Mouse (Mus musculus) inflammation-experienced regulatory T-cells (primary cell): ENCODE data around the gene Olfr1348. TPM values are rescaled to one million over a fixed set of nuclear protein-coding genes. Genes with fewer than 3 reads are reported as not detected.

Experiments used
- polyA plus RNA-seq, 2 experiments: library from polyadenylated mRNA; unstranded; fragments of 100-300 nt; shearing (Covaris generic); gene quantifications; one replicate each; pipeline ENCODE4 v1.2.1; 2017

The Olfr1348 gene
- under 1 TPM in 1 of 2 experiments, not detected in 1; 0.12 TPM for polyA plus RNA-seq

DNA sequence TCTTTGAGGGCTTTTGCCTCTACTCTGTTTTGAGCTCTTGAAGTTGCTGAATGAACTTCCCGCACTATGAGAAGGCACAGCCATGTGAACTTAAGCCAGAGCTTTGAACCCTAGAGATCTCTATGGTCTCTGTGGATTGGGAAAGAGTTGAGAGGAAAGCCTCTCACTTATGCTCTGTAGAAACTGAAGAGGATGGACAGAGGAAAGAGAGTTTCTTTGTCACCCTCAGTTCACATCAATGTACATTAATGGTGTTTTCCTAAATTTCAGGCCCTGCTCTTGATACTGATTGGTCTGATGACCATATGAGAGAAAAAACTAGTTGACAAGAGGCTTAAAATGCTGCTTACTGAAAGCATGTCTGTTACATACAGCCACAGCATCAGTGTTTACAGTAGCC lies at the start of gene Olfr1348:
Gene Olfr1348 (minus strand): TSS at position 101 of the 400 bp plus-strand sequence.

GRCm38 (mm10) chr7:6522850-6523249 lies 14.3 kb upstream of the Olfr1348 start, which contains the start of gene Olfr1349:
Gene Olfr1349, minus strand, starts transcription at chr7:6522950.

DNA sequence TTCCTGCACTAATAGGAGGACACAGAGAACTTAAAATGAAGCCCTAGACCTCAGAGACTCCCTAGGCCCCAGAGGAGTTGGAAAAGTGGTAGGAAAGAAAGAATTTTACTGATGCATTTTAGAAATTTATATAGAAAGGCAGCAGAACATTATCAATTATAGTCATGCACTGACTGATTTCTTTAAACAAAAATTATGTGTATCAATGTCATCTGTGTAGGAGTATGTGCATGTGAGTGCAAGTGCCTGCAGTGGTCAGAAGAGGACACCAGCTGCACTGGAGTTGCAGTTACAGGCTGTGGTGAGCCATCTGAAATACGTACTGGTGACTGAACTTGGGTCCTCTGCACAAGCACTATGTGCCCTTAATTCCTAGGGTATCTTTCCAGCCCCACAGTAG lies 8.9 kb downstream of the Olfr1348 start, which contains the start of gene Olfr1347:
Gene Olfr1347 (minus strand): TSS at position 101 of the 400 bp plus-strand sequence.

GRCm38 (mm10) chr7:6486841-6487240 lies 21.7 kb downstream of the Olfr1348 start, which contains the start of gene Olfr5:
Gene Olfr5, minus strand, starts transcription at chr7:6486941.

GRCm38 (mm10) chr7:6466951-6467350 lies 41.6 kb downstream of the Olfr1348 start, which contains the start of gene Olfr1346:
Gene Olfr1346, plus strand, starts transcription at chr7:6467101.

GRCm38 (mm10) chr7:6455868-6456267 lies 52.7 kb downstream of the Olfr1348 start, which contains the start of gene Olfr1336:
Gene Olfr1336, plus strand, starts transcription at chr7:6456168.

Other genes starting within 250 kb of the Olfr1348 start
- 1 to 10 TPM; 5.1 to 5.5 TPM for gene Zfp667, start 222.2 kb downstream of the Olfr1348 start, polyA plus RNA-seq
- 1 to 10 TPM; 1.4 to 1.9 TPM for gene Zfp583, start 177.5 kb downstream of the Olfr1348 start, polyA plus RNA-seq
- gene Gm3854, start 165.0 kb downstream of the Olfr1348 start, polyA plus RNA-seq = 1 to 10 TPM in 1 of 2 experiments, under 1 TPM in 1; 0.20 to 5.5 TPM
- 1 to 10 TPM; 4.2 to 7.7 TPM for gene Zfp78, start 145.5 kb downstream of the Olfr1348 start, polyA plus RNA-seq
- gene Zfp28, start 125.5 kb downstream of the Olfr1348 start, polyA plus RNA-seq = 10 to 100 TPM; 10.9 to 13.5 TPM
- gene Smim17, start 110.0 kb downstream of the Olfr1348 start, polyA plus RNA-seq = under 1 TPM in 1 of 2 experiments, not detected in 1; 0.67 TPM
- not detected for gene Gm20715, start 98.5 kb downstream of the Olfr1348 start, polyA plus RNA-seq
- gene Olfr1344, start 70.1 kb downstream of the Olfr1348 start, polyA plus RNA-seq = under 1 TPM in 1 of 2 experiments, not detected in 1; 0.14 TPM
- under 1 TPM; 0.07 to 0.11 TPM for gene Olfr1336, start 52.6 kb downstream of the Olfr1348 start, polyA plus RNA-seq
- 1 to 10 TPM in 1 of 2 experiments, under 1 TPM in 1; 0.14 to 1.1 TPM for gene Olfr1346, start 41.6 kb downstream of the Olfr1348 start, polyA plus RNA-seq
- gene Olfr5, start 21.8 kb downstream of the Olfr1348 start, polyA plus RNA-seq = not detected
- under 1 TPM in 1 of 2 experiments, not detected in 1; 0.17 TPM for gene Olfr1347, start 9.0 kb downstream of the Olfr1348 start, polyA plus RNA-seq
- under 1 TPM; 0.11 to 0.59 TPM for gene Olfr1349, start 14.2 kb upstream of the Olfr1348 start, polyA plus RNA-seq
- 1 to 10 TPM in 1 of 2 experiments, under 1 TPM in 1; 0.10 to 1.2 TPM for gene Olfr1350, start 56.1 kb upstream of the Olfr1348 start, polyA plus RNA-seq
- gene Zim1, start 187.7 kb upstream of the Olfr1348 start, polyA plus RNA-seq = not detected
- not detected for gene Peg3, start 221.7 kb upstream of the Olfr1348 start, polyA plus RNA-seq
- 1 to 10 TPM in 1 of 2 experiments, under 1 TPM in 1; 0.24 to 3.4 TPM for gene Usp29, start 221.8 kb upstream of the Olfr1348 start, polyA plus RNA-seq